ENCODE assay signal across 15 mouse cellular contexts in genomic region chr15:31022012-31022411, GRCm38 (mm10).
"Had no signal": no experiment of that assay in that cellular context is flagged by ENCODE, and none has a peak within 500 bp of the region (broad histone marks: within the 10 kb centered on the region; RNA-seq: fewer than 3 reads in every experiment).

No protein-coding gene starts in this region.

- H3K9me3 ChIP-seq: limb, embryonic 15.5 days; liver, embryonic 12.5 days; midbrain, embryonic 10.5 days; neural tube, embryonic 15.5 days had no signal

- H3K36me3 ChIP-seq: limb, embryonic 15.5 days; liver, embryonic 12.5 days; midbrain, embryonic 10.5 days had no signal

- H3K4me2 ChIP-seq: limb, embryonic 15.5 days; liver, embryonic 12.5 days; lung, embryonic 14.5 days; neural tube, embryonic 15.5 days had no signal

- H3K4me1 ChIP-seq: limb, embryonic 15.5 days; liver, embryonic 12.5 days; neural tube, embryonic 15.5 days had no signal

- DNase-seq: kidney, adult 9 months; kidney, postnatal 36 days; lung, embryonic 14.5 days; lung, postnatal 10 days; lung, postnatal 4 days; midbrain, embryonic 14.5 days; right cerebral cortex, postnatal 4 days; spleen, adult 18-20 months; thymus, postnatal 36 days had no signal

- H3K27me3 ChIP-seq: limb, embryonic 15.5 days; liver, embryonic 12.5 days; neural tube, embryonic 15.5 days had no signal

- H3K9ac ChIP-seq: limb, embryonic 15.5 days; liver, embryonic 12.5 days; lung, embryonic 14.5 days; neural tube, embryonic 15.5 days had no signal

- ATAC-seq: intestine, embryonic 16.5 days; liver, embryonic 12.5 days had no signal

- H3K4me3 ChIP-seq: limb, embryonic 15.5 days; liver, embryonic 12.5 days; midbrain, embryonic 10.5 days; myocyte; neural tube, embryonic 15.5 days had no signal

- H3K27ac ChIP-seq: limb, embryonic 15.5 days; liver, embryonic 12.5 days; midbrain, embryonic 10.5 days; neural tube, embryonic 15.5 days had no signal
